Mouse (Mus musculus) left cerebral cortex, postnatal 36 days (tissue): Measurements from ENCODE around the gene Ctla2a. TPM values are rescaled to one million over a fixed set of nuclear protein-coding genes. Genes with fewer than 3 reads are reported as not detected.
"Not testable (repeated sequence)": the region's sequence is repeated elsewhere in the genome, so short reads cannot be mapped to it uniquely, and the experiment has no call there.

Source experiments
- DNase-seq, 2 experiments: peaks; one replicate each; pipeline ENCODE4 v3.0.0; 2021 to 2022; ENCODE audit warnings: low spot score in 2 of 2, mixed read lengths in 1 of 2
- intact Hi-C: fragments of 180-260 bp; cut with DNase I; formaldehyde crosslinking; loops from one replicate; pipeline ENCODE4 v1.15.1; 2025
- total RNA-seq, 2 experiments: library from RNA; stranded (reverse); gene quantifications; 2 replicates each; pipeline ENCODE4 v1.2.3; 2021

The Ctla2a gene
- total RNA-seq = 10 to 100 TPM; 18.6 to 20.2 TPM

DNA sequence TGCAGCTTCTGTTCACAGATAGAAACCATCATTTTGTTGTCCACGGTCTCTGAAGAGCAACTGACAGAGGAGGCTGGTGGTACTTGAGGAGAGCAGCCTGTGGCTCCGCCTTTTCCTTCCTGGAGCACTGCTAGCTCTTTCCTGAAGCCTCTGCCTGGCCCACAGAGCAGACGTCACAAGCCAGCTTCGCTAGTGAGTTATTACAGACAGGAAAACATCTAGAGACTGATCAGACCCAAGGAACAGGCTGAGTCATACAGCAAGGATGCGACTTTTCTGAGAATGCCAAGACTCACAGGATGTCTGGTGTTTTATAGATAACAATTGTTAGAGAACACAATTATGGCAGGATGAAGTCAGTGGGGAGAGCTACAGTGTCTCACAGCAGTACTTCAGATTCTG lies at the start of gene Ctla2a, which contains the start of gene Gm49391:
Ctla2a (minus strand) TSS at position 126 of the 402 bp plus-strand sequence.
Gm49391 (minus strand) TSS at position 72 of the 402 bp plus-strand sequence.
- DNase-seq = no peak
- intact Hi-C loops = no loop called here

- DNase-seq, intact Hi-C loops: not testable (repeated sequence)
Measured at GRCm38 (mm10) chr13:60972319-60972718, 35.9 kb upstream of the Ctla2a start.

DNA sequence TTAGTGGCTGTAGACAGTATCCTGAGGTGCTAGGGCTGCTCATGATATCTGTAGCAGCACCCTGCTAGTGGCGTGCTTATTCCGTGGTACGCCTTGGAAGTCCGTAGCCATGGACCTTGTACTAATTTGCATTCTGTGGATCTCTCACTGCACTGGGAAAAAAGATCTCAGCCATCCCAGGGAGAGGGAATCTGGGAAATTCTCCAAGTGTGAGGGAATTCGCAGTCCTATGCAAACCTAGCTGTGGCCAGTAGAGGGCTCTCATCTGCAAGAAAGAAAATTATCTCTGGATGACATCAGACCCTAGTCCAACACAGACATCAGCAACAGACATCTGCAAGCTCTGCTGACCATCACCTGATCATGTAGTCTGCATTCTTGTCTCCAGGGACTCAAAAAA lies 27.6 kb upstream of the Ctla2a start:
- DNase-seq, intact Hi-C loops: not testable (repeated sequence)

GRCm38 (mm10) chr13:60961706-60962105 lies 25.3 kb upstream of the Ctla2a start:
- no peak for DNase-seq
- intact Hi-C loops = no loop called here

DNA sequence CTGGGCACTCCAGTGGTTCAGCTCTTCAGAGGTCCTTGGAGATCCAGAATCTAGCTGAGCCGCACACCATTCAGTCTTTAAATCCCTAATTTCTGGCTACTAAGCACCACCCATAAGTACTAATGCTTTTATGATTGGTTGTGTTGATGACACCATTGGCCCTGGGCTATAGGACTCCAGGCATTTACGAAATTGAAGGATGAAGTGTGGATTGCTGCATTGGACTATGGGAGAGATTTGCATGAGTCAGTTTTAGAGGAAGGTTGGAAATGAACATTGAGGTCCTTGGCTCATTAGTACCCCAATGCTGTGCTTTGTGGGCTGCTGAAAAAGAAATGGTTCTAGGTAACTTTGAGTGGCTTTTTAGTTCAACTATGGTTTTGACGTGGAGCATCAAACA lies 5.5 kb upstream of the Ctla2a start, which contains the start of gene Tpbpa:
Tpbpa (minus strand) TSS at position 101 of the 400 bp plus-strand sequence.
- intact Hi-C loops, DNase-seq: not testable (repeated sequence)

GRCm38 (mm10) chr13:60935490-60935889 lies 935 bp downstream of the Ctla2a start, which contains the start of gene Gm49393:
TSS of gene Gm49393 (minus strand) at chr13:60935590.
- intact Hi-C loops, DNase-seq: not testable (repeated sequence)

DNA sequence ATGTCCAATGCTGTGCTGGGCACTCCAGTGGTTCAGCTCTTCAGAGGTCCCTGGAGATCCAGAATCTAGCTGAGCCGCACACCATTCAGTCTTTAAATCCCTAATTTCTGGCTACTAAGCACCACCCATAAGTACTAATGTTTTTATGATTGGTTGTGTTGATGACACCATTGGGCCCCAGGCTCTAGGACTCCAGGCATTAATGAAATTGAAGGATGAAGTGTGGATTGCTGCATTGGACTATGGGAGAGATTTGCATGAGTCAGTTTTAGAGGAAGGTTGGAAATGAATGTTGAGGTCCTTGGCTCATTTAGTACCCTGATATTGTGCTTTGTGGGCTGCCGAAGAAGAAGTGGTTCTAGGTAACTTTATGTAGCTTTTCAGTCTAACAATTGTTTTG lies 31.6 kb downstream of the Ctla2a start, which contains the start of gene Tpbpb:
Tpbpb (minus strand) TSS at position 101 of the 400 bp plus-strand sequence.
- intact Hi-C loops = not testable (repeated sequence)

DNA sequence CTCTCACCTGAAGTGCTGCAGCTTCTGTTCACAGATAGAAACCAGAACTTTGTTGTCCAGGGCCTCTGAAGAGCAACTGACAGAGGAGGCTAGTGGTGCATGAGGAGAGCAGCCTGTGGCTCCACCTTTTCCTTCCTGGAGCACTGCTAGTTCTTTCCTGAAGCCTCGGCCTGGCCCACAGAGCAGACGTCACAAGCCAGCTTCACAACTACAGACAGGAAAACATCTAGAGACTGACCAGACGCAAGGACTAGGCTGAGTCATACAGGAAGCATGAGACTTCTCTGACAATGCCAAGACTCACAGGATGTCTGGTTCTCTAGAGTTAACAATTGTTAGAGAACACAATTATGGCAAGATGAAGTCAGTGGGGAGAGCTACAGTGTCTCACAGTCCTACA lies 39.1 kb downstream of the Ctla2a start, which contains the start of gene Ctla2b:
Ctla2b (minus strand) TSS at position 120 of the 400 bp plus-strand sequence.
- intact Hi-C loops = no loop called here

More for the DNA sequence above, 31.6 kb downstream of the Ctla2a start, which contains the start of gene Tpbpb:
- not testable (repeated sequence) for DNase-seq

GRCm38 (mm10) chr13:60896794-60897193 lies 39.6 kb downstream of the Ctla2a start, which contains the start of gene Gm49392:
TSS of gene Gm49392 (minus strand) at chr13:60896894.
- DNase-seq, intact Hi-C loops: not testable (repeated sequence)

More for the DNA sequence above, 39.1 kb downstream of the Ctla2a start, which contains the start of gene Ctla2b:
- peak in 1 of 2 experiments; percentile 3 for DNase-seq

GRCm38 (mm10) chr13:60895406-60896160 lies 40.8 kb downstream of the Ctla2a start:
- no peak for DNase-seq
- intact Hi-C loops = no loop called here

- intact Hi-C loops = no loop called here
- DNase-seq = no peak
Measured at GRCm38 (mm10) chr13:60892301-60892700, 44.1 kb downstream of the Ctla2a start.

Other genes with a start within 250 kb of the Ctla2a start
- gene BC051665, start 150.3 kb downstream of the Ctla2a start, total RNA-seq = not detected
- not detected for gene Ctsll3, start 133.8 kb downstream of the Ctla2a start, total RNA-seq
- gene 4930486L24Rik, start 72.2 kb downstream of the Ctla2a start, total RNA-seq = under 1 TPM; 0.22 to 0.48 TPM
- not detected for gene Gm49392, start 39.7 kb downstream of the Ctla2a start, total RNA-seq
- gene Ctla2b, start 39.2 kb downstream of the Ctla2a start, total RNA-seq = 1 to 10 TPM in 1 of 2 experiments, under 1 TPM in 1; 0.88 to 2.4 TPM
- gene Tpbpb, start 31.7 kb downstream of the Ctla2a start, total RNA-seq = not detected
- not detected for gene Gm49393, start 1.0 kb downstream of the Ctla2a start, total RNA-seq
- 1 to 10 TPM in 1 of 2 experiments, not detected in 1; 1.8 TPM for gene Gm49391, start 54 bp downstream of the Ctla2a start, total RNA-seq
- not detected for gene Tpbpa, start 5.4 kb upstream of the Ctla2a start, total RNA-seq
- not detected for gene Ctsj, start 69.3 kb upstream of the Ctla2a start, total RNA-seq
- gene Ctsq, start 104.0 kb upstream of the Ctla2a start, total RNA-seq = not detected
- not detected for gene Ctsr, start 227.6 kb upstream of the Ctla2a start, total RNA-seq